Mouse (Mus musculus) megakaryocyte, embryonic 14.5 days (primary cell): ENCODE results near the gene Ang6.

ENCODE experiments used
- FLI1 ChIP-seq: IDR thresholded peaks from 2 replicates; pipeline ENCODE4 v1.6.1; 2012; ENCODE audit warnings: low read length, inconsistent platforms, mixed read lengths
- GATA1 ChIP-seq: IDR thresholded peaks from 3 replicates; pipeline ENCODE4 v1.6.1; 2012; ENCODE audit warnings: mixed read lengths, low read length, inconsistent platforms, borderline replicate concordance

- TF ChIP-seq GATA1: no peak
- no peak for TF ChIP-seq FLI1
Observed at GRCm38 (mm10) chr14:43983897-43984296, 18.2 kb downstream of the Ang6 start.
